Mouse (Mus musculus): Measurements from ENCODE around the gene Mrpl9.

- TF ChIP-seq CTCF (IDR thresholded peaks at IDR 0.05; ENCODE audit: low read depth, low read length) (no peak), POLR2A (IDR thresholded peaks at IDR 0.05; ENCODE audit: insufficient read depth, low read length) (no peak)
Observed at GRCm38 (mm10) chr3:94405561-94405960, 37.6 kb upstream of the Mrpl9 start.

Data from ES-Bruce4 (cell line).